Mouse (Mus musculus): ENCODE results near the gene Tph2. TPM values are rescaled to one million over a fixed set of nuclear protein-coding genes. Genes with fewer than 3 reads are reported as not detected.

Gene Tph2
- polyA plus RNA-seq, 1 experiment from 2014 or later, result 8.6 TPM

DNA sequence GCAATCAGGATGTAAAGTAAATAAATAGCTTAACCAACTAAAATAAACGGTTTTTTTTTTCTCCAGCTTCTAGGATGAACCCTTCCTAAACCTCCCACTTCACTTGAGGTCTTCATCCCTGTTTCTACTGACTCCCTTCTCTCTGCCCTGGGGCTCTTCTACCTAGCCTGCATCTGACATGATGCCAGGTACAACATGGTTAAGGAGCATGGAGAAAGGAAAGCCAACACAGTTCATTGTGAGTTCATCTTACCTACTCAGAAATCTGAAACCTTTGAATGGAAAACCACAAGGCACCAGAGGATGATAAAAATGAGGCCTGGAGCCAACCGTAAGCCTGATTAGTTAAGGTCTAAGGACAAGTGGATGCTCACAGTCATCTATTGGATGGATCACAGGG, 123.3 kb downstream of the Tph2 start:
- Histone ChIP-seq H3K36me3 (ENCODE audit: control insufficient read depth, insufficient read depth, low read length) (no peaks in the 10 kb centered on the region), H3K27me3 (ENCODE audit: control insufficient read depth, insufficient read depth, low read depth, low read length) (no peaks in the 10 kb centered on the region), H3K4me1 (ENCODE audit: control insufficient read depth, insufficient read depth, low read length) (no peaks in the 10 kb centered on the region), H3K9me3 (replicated peaks; ENCODE audit: control insufficient read depth, low read length, poor library complexity, severe bottlenecking) (no peaks in the 10 kb centered on the region; the same call in 1 of the 2 replicates), H3K4me3 (ENCODE audit: low read depth, low read length) (no peak overlapping the region), H3K9ac (ENCODE audit: low read depth, low read length) (no peak overlapping the region), H3K4me2 (ENCODE audit: low read length) (no peak overlapping the region), H3K27ac (ENCODE audit: low read length) (no peak overlapping the region)
- WGBS, result 72% methylated on average over 2 of the region's 2 CpGs
- ATAC-seq, result no peak

- WGBS, result 83% methylated on average over 7 of the region's 7 CpGs
- Histone ChIP-seq H3K4me2 (ENCODE audit: low read length) (no peak overlapping the region), H3K9ac (ENCODE audit: low read depth, low read length) (no peak overlapping the region), H3K36me3 (ENCODE audit: control insufficient read depth, insufficient read depth, low read length) (no peaks in the 10 kb centered on the region), H3K27ac (ENCODE audit: low read length) (no peak overlapping the region), H3K9me3 (replicated peaks; ENCODE audit: control insufficient read depth, low read length, poor library complexity, severe bottlenecking) (no peaks in the 10 kb centered on the region; the same call in 1 of the 2 replicates), H3K4me3 (ENCODE audit: low read depth, low read length) (no peak overlapping the region), H3K4me1 (ENCODE audit: control insufficient read depth, insufficient read depth, low read length) (no peaks in the 10 kb centered on the region), H3K27me3 (ENCODE audit: control insufficient read depth, insufficient read depth, low read depth, low read length) (no peaks in the 10 kb centered on the region)
- no peak for ATAC-seq
These were observed 124.1 kb downstream of the Tph2 start for GRCm38 (mm10) chr10:115060759-115061158.

DNA sequence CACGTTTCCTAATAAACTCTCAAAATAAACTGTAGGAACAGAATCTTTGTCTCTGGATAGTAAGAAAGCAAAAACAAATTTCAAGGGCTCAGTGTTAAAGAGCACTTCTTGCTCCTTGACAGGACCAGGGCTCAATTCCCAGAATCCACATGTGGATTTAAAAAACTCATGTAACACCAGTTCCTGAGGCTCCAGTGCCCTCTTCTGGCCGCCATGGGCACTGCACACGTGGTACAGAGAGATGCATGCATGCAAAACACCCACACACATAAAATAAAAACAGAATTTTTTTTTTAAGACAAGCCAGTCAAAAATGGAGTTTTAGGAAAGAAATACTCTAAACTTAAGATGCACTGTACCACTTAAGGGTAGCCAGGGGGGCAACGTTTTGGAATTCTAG, 133.2 kb downstream of the Tph2 start:
- Histone ChIP-seq H3K36me3 (ENCODE audit: control insufficient read depth, insufficient read depth, low read length) (no peaks in the 10 kb centered on the region), H3K4me1 (ENCODE audit: control insufficient read depth, insufficient read depth, low read length) (no peaks in the 10 kb centered on the region), H3K4me3 (ENCODE audit: low read depth, low read length) (no peak overlapping the region), H3K27ac (ENCODE audit: low read length) (no peak overlapping the region), H3K27me3 (ENCODE audit: control insufficient read depth, insufficient read depth, low read depth, low read length) (no peaks in the 10 kb centered on the region), H3K4me2 (ENCODE audit: low read length) (no peak overlapping the region), H3K9ac (ENCODE audit: low read depth, low read length) (no peak overlapping the region), H3K9me3 (replicated peaks; ENCODE audit: control insufficient read depth, low read length, poor library complexity, severe bottlenecking) (no peaks in the 10 kb centered on the region)
- 60% methylated on average over 4 of the region's 4 CpGs for WGBS
- ATAC-seq, result no peak

GRCm38 (mm10) chr10:115050674-115051073, 134.1 kb downstream of the Tph2 start:
- no peak overlapping the region for H3K9ac ChIP-seq (ENCODE audit: low read depth, low read length)
- H3K4me1 ChIP-seq (ENCODE audit: control insufficient read depth, insufficient read depth, low read length), result no peaks in the 10 kb centered on the region
- no peak for ATAC-seq
- H3K4me2 ChIP-seq (ENCODE audit: low read length), result no peak overlapping the region
- no peaks in the 10 kb centered on the region for H3K9me3 ChIP-seq (replicated peaks; ENCODE audit: control insufficient read depth, low read length, poor library complexity, severe bottlenecking)
- no peaks in the 10 kb centered on the region for H3K36me3 ChIP-seq (ENCODE audit: control insufficient read depth, insufficient read depth, low read length)
- WGBS, result 88% methylated on average over 12 of the region's 12 CpGs
- no peaks in the 10 kb centered on the region for H3K27me3 ChIP-seq (ENCODE audit: control insufficient read depth, insufficient read depth, low read depth, low read length)
- no peak overlapping the region for H3K4me3 ChIP-seq (ENCODE audit: low read depth, low read length)
- H3K27ac ChIP-seq (ENCODE audit: low read length), result no peak overlapping the region

GRCm38 (mm10) chr10:115050178-115050577, 134.6 kb downstream of the Tph2 start:
- Histone ChIP-seq H3K36me3 (ENCODE audit: control insufficient read depth, insufficient read depth, low read length) (no peaks in the 10 kb centered on the region), H3K9ac (ENCODE audit: low read depth, low read length) (no peak overlapping the region), H3K9me3 (replicated peaks; ENCODE audit: control insufficient read depth, low read length, poor library complexity, severe bottlenecking) (no peaks in the 10 kb centered on the region), H3K27ac (ENCODE audit: low read length) (no peak overlapping the region), H3K27me3 (ENCODE audit: control insufficient read depth, insufficient read depth, low read depth, low read length) (no peaks in the 10 kb centered on the region), H3K4me1 (ENCODE audit: control insufficient read depth, insufficient read depth, low read length) (no peaks in the 10 kb centered on the region), H3K4me3 (ENCODE audit: low read depth, low read length) (no peak overlapping the region), H3K4me2 (ENCODE audit: low read length) (peak overlapping the region; percentile 21; the same call in 1 of the 2 replicates)
- peak; percentile 60; the same call in 1 of the 2 replicates for ATAC-seq
- WGBS, result 30% methylated on average over 8 of the region's 8 CpGs

- WGBS, result 93% methylated on average over 2 of the region's 2 CpGs
- Histone ChIP-seq H3K9ac (ENCODE audit: low read depth, low read length) (no peak overlapping the region), H3K9me3 (replicated peaks; ENCODE audit: control insufficient read depth, low read length, poor library complexity, severe bottlenecking) (no peaks in the 10 kb centered on the region), H3K4me1 (ENCODE audit: control insufficient read depth, insufficient read depth, low read length) (no peaks in the 10 kb centered on the region), H3K4me3 (ENCODE audit: low read depth, low read length) (no peak overlapping the region), H3K27me3 (ENCODE audit: control insufficient read depth, insufficient read depth, low read depth, low read length) (no peaks in the 10 kb centered on the region), H3K36me3 (ENCODE audit: control insufficient read depth, insufficient read depth, low read length) (no peaks in the 10 kb centered on the region), H3K27ac (ENCODE audit: low read length) (no peak overlapping the region), H3K4me2 (ENCODE audit: low read length) (no peak overlapping the region)
- ATAC-seq, result no peak
These were observed 136.3 kb downstream of the Tph2 start for GRCm38 (mm10) chr10:115048565-115048964.

DNA sequence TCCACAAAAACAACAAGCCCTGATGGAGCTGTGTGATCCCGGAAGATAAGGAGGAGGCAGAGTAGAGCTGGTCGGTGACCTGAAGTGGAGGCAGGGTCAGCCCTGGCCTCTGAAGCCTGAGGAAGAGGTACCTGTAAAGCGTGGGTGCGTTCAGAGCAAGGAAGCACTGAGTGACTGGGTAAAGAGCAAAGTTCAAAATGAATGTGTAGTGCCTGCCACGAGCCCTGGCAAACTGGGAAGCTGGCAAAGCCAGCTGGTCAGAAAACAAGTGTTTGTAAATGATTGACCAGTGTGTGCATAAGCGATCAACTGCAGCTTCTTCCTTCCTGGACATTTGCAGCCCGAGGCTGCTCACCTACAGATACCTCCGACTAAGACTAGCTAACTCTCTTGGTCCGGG, 149.1 kb downstream of the Tph2 start:
- Histone ChIP-seq H3K27me3 (ENCODE audit: control insufficient read depth, insufficient read depth, low read depth, low read length) (no peaks in the 10 kb centered on the region), H3K4me2 (ENCODE audit: low read length) (no peak overlapping the region), H3K9ac (ENCODE audit: low read depth, low read length) (no peak overlapping the region), H3K36me3 (ENCODE audit: control insufficient read depth, insufficient read depth, low read length) (no peaks in the 10 kb centered on the region), H3K9me3 (replicated peaks; ENCODE audit: control insufficient read depth, low read length, poor library complexity, severe bottlenecking) (no peaks in the 10 kb centered on the region), H3K4me1 (ENCODE audit: control insufficient read depth, insufficient read depth, low read length) (no peaks in the 10 kb centered on the region), H3K27ac (ENCODE audit: low read length) (no peak overlapping the region), H3K4me3 (ENCODE audit: low read depth, low read length) (no peak overlapping the region)
- ATAC-seq, result no peak
- WGBS, result 93% methylated on average over 9 of the region's 9 CpGs

Other genes with a start within 250 kb of the Tph2 start
- 31.2 and 31.5 TPM in 2 replicates for gene Tbc1d15, start 66.4 kb upstream of the Tph2 start, polyA plus RNA-seq (2015; fragmentation: Nextera tagmentation; extraction: Ambion mirVana)
- gene Rab21, start 130.6 kb upstream of the Tph2 start, polyA plus RNA-seq (2015; fragmentation: Nextera tagmentation; extraction: Ambion mirVana), result 6.6 and 7.0 TPM in 2 replicates
- 37.6 and 38.2 TPM in 2 replicates for gene Tmem19, start 177.5 kb upstream of the Tph2 start, polyA plus RNA-seq (2015; fragmentation: Nextera tagmentation; extraction: Ambion mirVana)
- 22.8 and 24.8 TPM in 2 replicates for gene Thap2, start 199.4 kb upstream of the Tph2 start, polyA plus RNA-seq (2015; fragmentation: Nextera tagmentation; extraction: Ambion mirVana)
- 14.3 and 17.3 TPM in 2 replicates for gene Zfc3h1, start 199.9 kb upstream of the Tph2 start, polyA plus RNA-seq (2015; fragmentation: Nextera tagmentation; extraction: Ambion mirVana)

Data from midbrain, embryonic 16.5 days (tissue).